Comparison of ENCODE assay signal across 19 mouse cellular contexts in genomic region chr6:88117184-88117575, GRCm38 (mm10). TPM values are rescaled to one million over a fixed set of nuclear protein-coding genes. Genes with fewer than 3 reads are reported as not detected.
DNase-seq lines count a peak whose midpoint lies in the region; ATAC-seq lines count a peak whose summit lies in the region.
"Had no signal": no experiment of that assay in that cellular context is flagged by ENCODE, and none has a peak within 500 bp of the region (broad histone marks: within the 10 kb centered on the region; RNA-seq: fewer than 3 reads in every experiment).

No protein-coding gene starts in this region.

- H3K9ac ChIP-seq in midbrain, embryonic 13.5 days (replicated peaks): 0 out of 2 replicates have a peak overlapping the region, but pooled peaks have one; percentile 0
- H3K9ac ChIP-seq in midbrain, embryonic 11.5 days (ENCODE audit: low read length): no peak overlapping the region
- H3K9ac ChIP-seq in liver, embryonic 13.5 days: peak overlapping the region; percentile 68
- H3K9ac ChIP-seq: embryonic facial prominence, embryonic 12.5 days; hindbrain, embryonic 12.5 days; neural tube, embryonic 12.5 days; stomach, embryonic 15.5 days had no signal

- 83% methylated on average over 10 of the region's 10 CpGs for WGBS in midbrain, embryonic 13.5 days
- 88% methylated on average over 10 of the region's 10 CpGs for WGBS in midbrain, embryonic 11.5 days
- 17% methylated on average over 10 of the region's 10 CpGs for WGBS in liver, embryonic 13.5 days (ENCODE audit: insufficient replicate concordance)

- no peaks in the 10 kb centered on the region for H3K27me3 ChIP-seq in midbrain, embryonic 13.5 days
- no peaks in the 10 kb centered on the region for H3K27me3 ChIP-seq in midbrain, embryonic 11.5 days (ENCODE audit: control insufficient read depth, insufficient read depth, low read length)
- no peaks in the 10 kb centered on the region for H3K27me3 ChIP-seq in liver, embryonic 13.5 days
- peaks cover 4% of the 10 kb centered on the region for H3K27me3 ChIP-seq in megakaryocyte, embryonic 14.5 days (replicated peaks)
- H3K27me3 ChIP-seq: embryonic facial prominence, embryonic 12.5 days; hindbrain, embryonic 12.5 days; neural tube, embryonic 12.5 days; stomach, embryonic 15.5 days had no signal

- no peak overlapping the region for H3K4me3 ChIP-seq in midbrain, embryonic 13.5 days (replicated peaks)
- no peak overlapping the region for H3K4me3 ChIP-seq in midbrain, embryonic 11.5 days (ENCODE audit: low read depth, low read length)
- peak overlapping the region; percentile 29 for H3K4me3 ChIP-seq in liver, embryonic 13.5 days (replicated peaks)
- H3K4me3 ChIP-seq in megakaryocyte, embryonic 14.5 days (replicated peaks): peak overlapping the region; percentile 89
- H3K4me3 ChIP-seq: embryonic facial prominence, embryonic 12.5 days; hindbrain, embryonic 12.5 days; limb, embryonic 10.5 days; neural tube, embryonic 12.5 days; stomach, embryonic 15.5 days had no signal

- peaks cover 12% of the 10 kb centered on the region for H3K4me1 ChIP-seq in midbrain, embryonic 13.5 days (replicated peaks)
- 0 out of 2 replicates have a peak, but pooled peaks cover 3% of the 10 kb centered on the region for H3K4me1 ChIP-seq in midbrain, embryonic 11.5 days (ENCODE audit: control insufficient read depth, insufficient read depth, low read length)
- peaks cover 81% of the 10 kb centered on the region for H3K4me1 ChIP-seq in liver, embryonic 13.5 days (replicated peaks)
- peaks cover 97% of the 10 kb centered on the region for H3K4me1 ChIP-seq in megakaryocyte, embryonic 14.5 days

- DNase-seq in cerebellum, postnatal 10 days: peak; percentile 49 to 66
- no peak for DNase-seq in cerebellum, adult 11 months
- no peak for DNase-seq in midbrain, embryonic 11.5 days (ENCODE audit: low spot score, missing footprints)
- no peak for DNase-seq in liver, embryonic 13.5 days
- no peak for DNase-seq in layer of hippocampus, adult 8-10 months (ENCODE audit: low spot score in 2 of 2)
- no peak for DNase-seq in right cerebral cortex, postnatal 25 days
- DNase-seq: adrenal gland, adult 8-10 months; cerebellum, adult 8-10 months; kidney, adult 11 months; layer of hippocampus, adult 9-11 months; thymus, postnatal 25 days had no signal

- no peaks in the 10 kb centered on the region for H3K9me3 ChIP-seq in midbrain, embryonic 13.5 days
- no peaks in the 10 kb centered on the region for H3K9me3 ChIP-seq in midbrain, embryonic 11.5 days (ENCODE audit: control insufficient read depth, low read length)
- no peaks in the 10 kb centered on the region for H3K9me3 ChIP-seq in liver, embryonic 13.5 days (replicated peaks)
- H3K9me3 ChIP-seq in megakaryocyte, embryonic 14.5 days: peaks cover 6% of the 10 kb centered on the region; the same call in 1 of the 2 replicates
- H3K9me3 ChIP-seq: hindbrain, embryonic 12.5 days; limb, embryonic 10.5 days; neural tube, embryonic 12.5 days; stomach, embryonic 15.5 days had no signal

- H3K27ac ChIP-seq in midbrain, embryonic 13.5 days: no peak overlapping the region
- H3K27ac ChIP-seq in midbrain, embryonic 11.5 days (ENCODE audit: low read depth, low read length): no peak overlapping the region
- peak overlapping the region; percentile 93 for H3K27ac ChIP-seq in liver, embryonic 13.5 days
- H3K27ac ChIP-seq: hindbrain, embryonic 12.5 days; neural tube, embryonic 12.5 days; stomach, embryonic 15.5 days had no signal

- no peaks in the 10 kb centered on the region for H3K36me3 ChIP-seq in midbrain, embryonic 13.5 days
- H3K36me3 ChIP-seq in midbrain, embryonic 11.5 days (ENCODE audit: control insufficient read depth, insufficient read depth, low read length): no peaks in the 10 kb centered on the region
- H3K36me3 ChIP-seq in liver, embryonic 13.5 days: no peaks in the 10 kb centered on the region
- H3K36me3 ChIP-seq in megakaryocyte, embryonic 14.5 days (replicated peaks; ENCODE audit: low read length): peaks cover 4% of the 10 kb centered on the region
- H3K36me3 ChIP-seq: embryonic facial prominence, embryonic 12.5 days; hindbrain, embryonic 12.5 days; limb, embryonic 10.5 days; neural tube, embryonic 12.5 days; stomach, embryonic 15.5 days had no signal

- no peak overlapping the region for H3K4me2 ChIP-seq in midbrain, embryonic 13.5 days (replicated peaks)
- no peak overlapping the region for H3K4me2 ChIP-seq in midbrain, embryonic 11.5 days
- peak overlapping the region; percentile 64 for H3K4me2 ChIP-seq in liver, embryonic 13.5 days
- H3K4me2 ChIP-seq: embryonic facial prominence, embryonic 12.5 days; hindbrain, embryonic 12.5 days; neural tube, embryonic 12.5 days; stomach, embryonic 15.5 days had no signal

- no peak for ATAC-seq in midbrain, embryonic 13.5 days
- ATAC-seq in midbrain, embryonic 11.5 days (ENCODE audit: low FRiP score): no peak
- ATAC-seq in liver, embryonic 13.5 days (ENCODE audit: low read depth): peak; percentile 48
- ATAC-seq: lung, postnatal 0 days had no signal

RNA-seq across cellular contexts. Expression of gene Rpn1, which starts 32.9 kb away (rescaled TPM):
- polyA plus RNA-seq in midbrain, embryonic 13.5 days (2015; fragmentation: Nextera tagmentation; extraction: Ambion mirVana): 257 TPM in 2 replicates
- polyA plus RNA-seq in midbrain, embryonic 11.5 days (2014; fragmentation: Nextera tagmentation; extraction: Ambion mirVana): 267 and 272 TPM in 2 replicates
- polyA plus RNA-seq in liver, embryonic 13.5 days (2015; fragmentation: Nextera tagmentation; extraction: Ambion mirVana): 198 and 228 TPM in 2 replicates
- 32.8 and 59.1 TPM in 2 replicates for polyA plus RNA-seq in megakaryocyte, embryonic 14.5 days (2012; ENCODE audit: insufficient read depth, low replicate concordance)
- total RNA-seq in layer of hippocampus, adult 8-10 months (2022): 100 to 1,000 TPM; 164 to 216 (median 188) TPM

Comparison
In these comparisons a context has a peak if more than half of its experiments do, and no peak if none do; other contexts are left out.
1. DNase-seq: peak in cerebellum, postnatal 10 days (2 of 2); none in cerebellum, adult 11 months (single experiment), midbrain, embryonic 11.5 days (single experiment), liver, embryonic 13.5 days (single experiment), layer of hippocampus, adult 8-10 months (0 of 2) and right cerebral cortex, postnatal 25 days (single experiment).
2. H3K4me3 ChIP-seq: peak in liver, embryonic 13.5 days (single experiment) and megakaryocyte, embryonic 14.5 days (single experiment); none in midbrain, embryonic 13.5 days (single experiment) and midbrain, embryonic 11.5 days (single experiment).